Mouse (Mus musculus) liver, embryonic 13.5 days (tissue): ENCODE measurements around the gene Stat4. TPM values are rescaled to one million over a fixed set of nuclear protein-coding genes. Genes with fewer than 3 reads are reported as not detected.

Experiments
- ATAC-seq: fragments of 200-750 bp; cut with Nextera tagmentation; 2 replicates; pipeline ENCODE4 v1.8.0; 2017; ENCODE audit warnings: low read depth, mild to moderate bottlenecking, moderate number of reproducible peaks, moderate library complexity
- DNase-seq: peaks from one replicate; pipeline ENCODE4 v3.0.0; 2022
- H3K27ac ChIP-seq: fragments of 300-500 bp; sonication (generic); 2 replicates; pipeline ENCODE4 v1.5.1; 2015; ENCODE audit warnings: moderate library complexity, mild to moderate bottlenecking, inconsistent platforms
- H3K27me3 ChIP-seq: fragments of 300-500 bp; sonication (generic); 2 replicates; pipeline ENCODE4 v1.6.1; 2015; ENCODE audit warnings: mild to moderate bottlenecking, inconsistent platforms
- H3K36me3 ChIP-seq: fragments of 300-500 bp; sonication (generic); 2 replicates; pipeline ENCODE4 v1.6.1; 2015; ENCODE audit warnings: mild to moderate bottlenecking, inconsistent platforms
- H3K4me1 ChIP-seq: fragments of 300-500 bp; sonication (generic); replicated peaks from 2 replicates; pipeline ENCODE4 v1.6.1; 2015; ENCODE audit warnings: inconsistent platforms
- H3K4me2 ChIP-seq: fragments of 300-500 bp; sonication (generic); 2 replicates; pipeline ENCODE4 v1.6.1; 2015; ENCODE audit warnings: inconsistent platforms, mild to moderate bottlenecking, moderate library complexity
- H3K4me3 ChIP-seq: fragments of 300-500 bp; sonication (generic); replicated peaks from 2 replicates; pipeline ENCODE4 v1.5.1; 2015; ENCODE audit warnings: mild to moderate bottlenecking, inconsistent platforms
- H3K9ac ChIP-seq: fragments of 300-500 bp; sonication (generic); 2 replicates; pipeline ENCODE4 v1.6.1; 2015; ENCODE audit warnings: mild to moderate bottlenecking, inconsistent platforms
- H3K9me3 ChIP-seq: fragments of 300-500 bp; sonication (generic); replicated peaks from 2 replicates; pipeline ENCODE4 v1.6.1; 2016; ENCODE audit warnings: inconsistent platforms
- WGBS: fragments of 180-500 bp; shearing (Covaris S2); methylation state at CpG from one replicate; pipeline ENCODE4 v1.1.7; 2015; ENCODE audit not compliant: insufficient replicate concordance; 5-methylcytosine and 5-hydroxymethylcytosine counted together
- polyA plus RNA-seq: library from polyadenylated mRNA; unstranded; fragments of >200 nt; fragmentation: Nextera tagmentation; extraction: Ambion mirVana; gene quantifications from 2 replicates; pipeline ENCODE4 v1.2.1, GENCODE M21; 2015

The Stat4 gene
- polyA plus RNA-seq, 1 experiment from 2014 or later: 1.3 TPM

- no peak overlapping the region for H3K4me3 ChIP-seq
- no peak overlapping the region for H3K27ac ChIP-seq
- H3K4me2 ChIP-seq: no peak overlapping the region
- H3K4me1 ChIP-seq: no peaks in the 10 kb centered on the region; the same call in 1 of the 2 replicates
- no peaks in the 10 kb centered on the region for H3K27me3 ChIP-seq
- WGBS: 82% methylated on average over 11 of the region's 11 CpGs
- no peak overlapping the region for H3K9ac ChIP-seq
- DNase-seq: no peak
- H3K36me3 ChIP-seq: no peaks in the 10 kb centered on the region
- H3K9me3 ChIP-seq: no peaks in the 10 kb centered on the region
- ATAC-seq: no peak
These were observed 120.3 kb downstream of the Stat4 start for GRCm38 (mm10) chr1:52107206-52107605.

- no peak overlapping the region for H3K27ac ChIP-seq
- peaks cover 13% of the 10 kb centered on the region for H3K4me1 ChIP-seq
- no peaks in the 10 kb centered on the region for H3K9me3 ChIP-seq
- H3K36me3 ChIP-seq: no peaks in the 10 kb centered on the region
- no peak overlapping the region for H3K4me2 ChIP-seq
- H3K27me3 ChIP-seq: no peaks in the 10 kb centered on the region
- H3K4me3 ChIP-seq: no peak overlapping the region
- no peak overlapping the region for H3K9ac ChIP-seq
- DNase-seq (no peak), ATAC-seq (no peak)
- 41% methylated on average over 3 of the region's 3 CpGs for WGBS
These were observed 124.3 kb downstream of the Stat4 start for GRCm38 (mm10) chr1:52111217-52111616.

- peaks cover 13% of the 10 kb centered on the region for H3K4me1 ChIP-seq
- 65% methylated on average over 1 of the region's 1 CpGs for WGBS
- no peaks in the 10 kb centered on the region for H3K36me3 ChIP-seq
- no peak overlapping the region for H3K4me3 ChIP-seq
- no peaks in the 10 kb centered on the region for H3K9me3 ChIP-seq
- H3K27me3 ChIP-seq: no peaks in the 10 kb centered on the region
- ATAC-seq (no peak), DNase-seq (no peak)
- H3K9ac ChIP-seq: no peak overlapping the region
- H3K27ac ChIP-seq: no peak overlapping the region
- H3K4me2 ChIP-seq: no peak overlapping the region
These were observed 125.4 kb downstream of the Stat4 start for GRCm38 (mm10) chr1:52112301-52112700.

- H3K27ac ChIP-seq: peak overlapping the region; percentile 69
- peaks cover 13% of the 10 kb centered on the region for H3K4me1 ChIP-seq
- H3K36me3 ChIP-seq: no peaks in the 10 kb centered on the region
- H3K9ac ChIP-seq: peak overlapping the region; percentile 76
- H3K4me3 ChIP-seq: peak overlapping the region; percentile 66
- DNase-seq (no peak), ATAC-seq (peak; percentile 10)
- H3K9me3 ChIP-seq: no peaks in the 10 kb centered on the region
- H3K27me3 ChIP-seq: no peaks in the 10 kb centered on the region
- 18% methylated on average over 7 of the region's 7 CpGs for WGBS
- peak overlapping the region; percentile 87 for H3K4me2 ChIP-seq
These were observed 126.2 kb downstream of the Stat4 start for GRCm38 (mm10) chr1:52113067-52113665.

- Histone ChIP-seq H3K9me3 (no peaks in the 10 kb centered on the region), H3K36me3 (no peaks in the 10 kb centered on the region), H3K4me2 (peak overlapping the region; percentile 87), H3K9ac (peak overlapping the region; percentile 76), H3K27me3 (no peaks in the 10 kb centered on the region), H3K4me3 (peak overlapping the region; percentile 66), H3K27ac (peak overlapping the region; percentile 69), H3K4me1 (peaks cover 17% of the 10 kb centered on the region)
- ATAC-seq (peak; percentile 96), DNase-seq (peak; percentile 97)
- WGBS: under 1% methylated on average over 32 of the region's 32 CpGs
These were observed 126.7 kb downstream of the Stat4 start for GRCm38 (mm10) chr1:52113666-52114069.

- Histone ChIP-seq H3K27me3 (no peaks in the 10 kb centered on the region), H3K36me3 (no peaks in the 10 kb centered on the region), H3K4me2 (no peak overlapping the region), H3K9ac (no peak overlapping the region), H3K27ac (no peak overlapping the region), H3K4me3 (no peak overlapping the region), H3K9me3 (no peaks in the 10 kb centered on the region), H3K4me1 (peaks cover 35% of the 10 kb centered on the region)
- no peak for ATAC-seq
- no peak for DNase-seq
- 60% methylated on average over 3 of the region's 3 CpGs for WGBS
These were observed 129.5 kb downstream of the Stat4 start for GRCm38 (mm10) chr1:52116441-52116840.

GRCm38 (mm10) chr1:52117777-52118176 lies 130.8 kb downstream of the Stat4 start:
- H3K9ac ChIP-seq: no peak overlapping the region
- no peak overlapping the region for H3K4me3 ChIP-seq
- no peak overlapping the region for H3K27ac ChIP-seq
- H3K27me3 ChIP-seq: no peaks in the 10 kb centered on the region
- H3K9me3 ChIP-seq: no peaks in the 10 kb centered on the region
- ATAC-seq (no peak), DNase-seq (no peak)
- H3K4me2 ChIP-seq: no peak overlapping the region
- peaks cover 35% of the 10 kb centered on the region for H3K4me1 ChIP-seq
- H3K36me3 ChIP-seq: peaks cover 6% of the 10 kb centered on the region
- 79% methylated on average over 1 of the region's 1 CpGs for WGBS

- H3K4me2 ChIP-seq: peak within 1 kb of the TSS; percentile 89
- peak within 1 kb of the TSS; percentile 77 for H3K27ac ChIP-seq
- no peaks in the 10 kb centered on the region for H3K9me3 ChIP-seq
- WGBS: 4% methylated on average over 37 of the region's 37 CpGs
- ATAC-seq (peak; percentile 91), DNase-seq (peak; percentile 83)
- H3K27me3 ChIP-seq: no peaks in the 10 kb centered on the region
- peak within 1 kb of the TSS; percentile 91 for H3K4me3 ChIP-seq
- H3K4me1 ChIP-seq: peaks cover 26% of the 10 kb centered on the region
- H3K9ac ChIP-seq: peak within 1 kb of the TSS; percentile 86
- peaks cover 12% of the 10 kb centered on the region for H3K36me3 ChIP-seq
These were observed 132.1 kb downstream of the Stat4 start, which contains the start of gene Stat1 for GRCm38 (mm10) chr1:52118860-52119591. Gene Stat1, plus strand, starts transcription at chr1:52119440.

GRCm38 (mm10) chr1:52119691-52120090 lies 132.7 kb downstream of the Stat4 start:
- DNase-seq: no peak
- H3K27me3 ChIP-seq: no peaks in the 10 kb centered on the region
- peak; percentile 40; the same call in 1 of the 2 replicates for ATAC-seq
- peak overlapping the region; percentile 91 for H3K4me3 ChIP-seq
- WGBS: under 1% methylated on average over 20 of the region's 20 CpGs
- H3K9me3 ChIP-seq: no peaks in the 10 kb centered on the region
- H3K9ac ChIP-seq: peak overlapping the region; percentile 86
- peaks cover 22% of the 10 kb centered on the region for H3K4me1 ChIP-seq
- peak overlapping the region; percentile 77 for H3K27ac ChIP-seq
- peak overlapping the region; percentile 89 for H3K4me2 ChIP-seq
- peaks cover 12% of the 10 kb centered on the region for H3K36me3 ChIP-seq

GRCm38 (mm10) chr1:52120191-52120590 lies 133.2 kb downstream of the Stat4 start:
- Histone ChIP-seq H3K4me1 (peaks cover 22% of the 10 kb centered on the region), H3K4me3 (peak overlapping the region; percentile 91), H3K27ac (no peak overlapping the region), H3K27me3 (no peaks in the 10 kb centered on the region), H3K9me3 (no peaks in the 10 kb centered on the region), H3K4me2 (peak overlapping the region; percentile 89), H3K9ac (peak overlapping the region; percentile 86), H3K36me3 (peaks cover 12% of the 10 kb centered on the region)
- ATAC-seq (no peak), DNase-seq (no peak)
- 21% methylated on average over 10 of the region's 10 CpGs for WGBS

GRCm38 (mm10) chr1:52121052-52121451 lies 134.1 kb downstream of the Stat4 start:
- peak overlapping the region; percentile 91; the same call in 1 of the 2 replicates for H3K4me3 ChIP-seq
- H3K36me3 ChIP-seq: peaks cover 21% of the 10 kb centered on the region
- ATAC-seq (no peak), DNase-seq (no peak)
- H3K27ac ChIP-seq: no peak overlapping the region
- peak overlapping the region; percentile 89; the same call in 1 of the 2 replicates for H3K4me2 ChIP-seq
- peaks cover 22% of the 10 kb centered on the region for H3K4me1 ChIP-seq
- no peaks in the 10 kb centered on the region for H3K9me3 ChIP-seq
- no peaks in the 10 kb centered on the region for H3K27me3 ChIP-seq
- no peak overlapping the region for H3K9ac ChIP-seq
- WGBS: 75% methylated on average over 3 of the region's 3 CpGs
